Mouse (Mus musculus) embryonic facial prominence, embryonic 14.5 days (tissue): ENCODE results near the gene Nkiras2. TPM values are rescaled to one million over a fixed set of nuclear protein-coding genes. Genes with fewer than 3 reads are reported as not detected.
"Not testable (repeated sequence)": the region's sequence is repeated elsewhere in the genome, so short reads cannot be mapped to it uniquely, and the experiment has no call there.

Experiments
- ATAC-seq: fragments of 200-750 bp; cut with Nextera tagmentation; 2 replicates; pipeline ENCODE4 v1.8.0; 2017; ENCODE audit warnings: low read depth, moderate number of reproducible peaks, moderate TSS enrichment
- DNase-seq: peaks from one replicate; pipeline ENCODE4 v3.0.0-alpha.2; 2015; ENCODE audit warnings: low spot score
- H3K27ac ChIP-seq: fragments of 300-500 bp; sonication (generic); replicated peaks from 2 replicates; pipeline ENCODE4 v1.5.1; 2014; ENCODE audit warnings: low read depth, mild to moderate bottlenecking, low read length, moderate library complexity
- H3K27me3 ChIP-seq: fragments of 300-500 bp; sonication (generic); replicated peaks from 2 replicates; pipeline ENCODE4 v1.6.1; 2014; ENCODE audit warnings: low read length; ENCODE audit not compliant: control insufficient read depth, insufficient read depth
- H3K36me3 ChIP-seq: fragments of 300-500 bp; sonication (generic); 2 replicates; pipeline ENCODE4 v1.6.1; 2014; ENCODE audit warnings: low read length, mixed read lengths; ENCODE audit not compliant: control insufficient read depth, insufficient read depth
- H3K4me1 ChIP-seq: fragments of 300-500 bp; sonication (generic); 2 replicates; pipeline ENCODE4 v1.6.1; 2014; ENCODE audit warnings: antibody characterized with exemption, low read length; ENCODE audit not compliant: control insufficient read depth, insufficient read depth
- H3K4me2 ChIP-seq: fragments of 300-500 bp; sonication (generic); 2 replicates; pipeline ENCODE4 v1.6.1; 2014; ENCODE audit warnings: low read depth, mild to moderate bottlenecking, low read length, moderate library complexity, mixed read lengths
- H3K4me3 ChIP-seq: fragments of 300-500 bp; sonication (generic); 2 replicates; pipeline ENCODE4 v1.5.1; 2014; ENCODE audit warnings: low read depth, mild to moderate bottlenecking, low read length
- H3K9ac ChIP-seq: fragments of 300-500 bp; sonication (generic); 2 replicates; pipeline ENCODE4 v1.6.1; 2014; ENCODE audit warnings: low read depth, mild to moderate bottlenecking, low read length, moderate library complexity, mixed read lengths
- H3K9me3 ChIP-seq: fragments of 300-500 bp; sonication (generic); 2 replicates; pipeline ENCODE4 v1.6.1; 2016; ENCODE audit warnings: low read length; ENCODE audit not compliant: control insufficient read depth
- WGBS: fragments of 180-500 bp; shearing (Covaris S2); extraction: QIAGEN DNeasy Blood & Tissue Kit; methylation state at CpG from one replicate; pipeline ENCODE4 v1.1.7; 2014; 5-methylcytosine and 5-hydroxymethylcytosine counted together
- polyA plus RNA-seq: library from polyadenylated mRNA; unstranded; fragments of >200 nt; fragmentation: Nextera tagmentation; extraction: Ambion mirVana; gene quantifications from 2 replicates; pipeline ENCODE4 v1.2.1, GENCODE M21; 2014

The Nkiras2 gene
- polyA plus RNA-seq, 1 experiment from 2014 or later: 67.1 TPM

DNA sequence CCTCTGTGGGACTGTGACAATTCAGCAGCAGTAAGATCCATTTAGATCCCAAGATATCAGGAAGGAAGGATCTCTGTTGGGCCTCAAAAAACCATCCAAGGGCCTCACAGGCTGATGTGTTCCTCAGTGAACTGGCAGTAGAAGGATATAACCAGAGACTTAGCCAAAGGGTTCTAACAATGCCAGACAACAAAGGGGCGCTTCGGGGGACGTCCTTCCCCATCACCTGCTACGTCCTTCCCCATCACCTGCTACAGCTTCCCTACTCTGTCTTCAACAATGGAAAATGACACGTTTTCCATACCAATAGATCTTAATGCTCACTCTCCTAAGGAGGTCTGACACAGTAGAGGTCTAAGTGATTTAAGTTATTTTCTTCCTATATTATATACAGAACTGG lies 2.7 kb upstream of the Nkiras2 start:
- DNase-seq (no peak), ATAC-seq (no peak)
- Histone ChIP-seq H3K27ac (no peak overlapping the region), H3K36me3 (peaks cover 1% of the 10 kb centered on the region; the same call in 1 of the 2 replicates), H3K27me3 (no peaks in the 10 kb centered on the region), H3K4me3 (no peak overlapping the region), H3K4me2 (no peak overlapping the region), H3K9me3 (no peaks in the 10 kb centered on the region), H3K9ac (no peak overlapping the region), H3K4me1 (peaks cover 10% of the 10 kb centered on the region; the same call in 1 of the 2 replicates)
- WGBS: 87% methylated on average over 5 of the region's 5 CpGs

DNA sequence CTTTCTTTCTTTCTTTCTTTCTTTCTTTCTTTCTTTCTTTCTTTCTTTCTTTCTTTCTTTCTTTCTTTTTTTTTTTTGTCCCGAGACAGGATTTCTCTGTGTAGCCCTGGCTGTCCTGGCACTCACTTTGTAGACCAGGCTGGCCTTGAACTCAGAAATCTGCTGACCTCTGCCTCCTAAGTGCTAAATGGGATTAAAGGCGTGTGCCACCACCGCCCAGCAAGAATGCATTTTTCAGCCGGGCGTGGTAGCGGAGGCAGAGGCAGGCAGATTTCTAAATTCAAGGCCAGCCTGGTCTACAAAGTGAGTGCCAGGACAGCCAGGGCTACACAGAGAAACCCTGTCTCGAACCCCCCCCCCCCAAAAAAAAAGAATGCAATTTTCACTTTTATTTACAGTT lies 2.2 kb upstream of the Nkiras2 start:
- DNase-seq, H3K9me3 ChIP-seq, H3K4me1 ChIP-seq, H3K4me2 ChIP-seq, H3K36me3 ChIP-seq, H3K27ac ChIP-seq, ATAC-seq, H3K4me3 ChIP-seq, H3K9ac ChIP-seq, H3K27me3 ChIP-seq: not testable (repeated sequence)
- 91% methylated on average over 7 of the region's 7 CpGs for WGBS

DNA sequence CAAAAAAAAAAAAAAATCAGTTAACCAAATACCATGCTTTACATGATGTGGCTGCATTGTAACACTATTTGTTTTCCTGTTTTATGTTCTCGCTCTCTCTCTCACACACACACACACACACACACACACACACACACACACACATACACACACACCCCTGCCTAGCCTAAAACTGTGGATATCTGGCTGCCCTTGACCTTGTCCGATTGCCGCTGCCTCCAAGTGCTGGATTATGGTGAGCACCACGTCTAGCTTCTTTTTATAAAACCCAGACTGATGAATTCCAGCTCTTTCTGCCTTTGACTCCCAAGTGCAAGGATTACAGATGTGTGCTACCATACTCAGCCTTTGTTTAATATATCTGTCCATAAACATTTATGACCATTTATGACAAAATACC lies 1.6 kb upstream of the Nkiras2 start:
- peak overlapping the region; percentile 67; the same call in 1 of the 2 replicates for H3K4me2 ChIP-seq
- H3K4me1 ChIP-seq: peaks cover 10% of the 10 kb centered on the region; the same call in 1 of the 2 replicates
- H3K4me3 ChIP-seq: 0 out of 2 replicates have a peak overlapping the region, but pooled peaks have one; percentile 77
- H3K9ac ChIP-seq: no peak overlapping the region
- 88% methylated on average over 4 of the region's 4 CpGs for WGBS
- H3K36me3 ChIP-seq: no peaks in the 10 kb centered on the region
- H3K27me3 ChIP-seq: no peaks in the 10 kb centered on the region
- no peaks in the 10 kb centered on the region for H3K9me3 ChIP-seq
- no peak overlapping the region for H3K27ac ChIP-seq
- DNase-seq: no peak
- ATAC-seq: no peak

DNA sequence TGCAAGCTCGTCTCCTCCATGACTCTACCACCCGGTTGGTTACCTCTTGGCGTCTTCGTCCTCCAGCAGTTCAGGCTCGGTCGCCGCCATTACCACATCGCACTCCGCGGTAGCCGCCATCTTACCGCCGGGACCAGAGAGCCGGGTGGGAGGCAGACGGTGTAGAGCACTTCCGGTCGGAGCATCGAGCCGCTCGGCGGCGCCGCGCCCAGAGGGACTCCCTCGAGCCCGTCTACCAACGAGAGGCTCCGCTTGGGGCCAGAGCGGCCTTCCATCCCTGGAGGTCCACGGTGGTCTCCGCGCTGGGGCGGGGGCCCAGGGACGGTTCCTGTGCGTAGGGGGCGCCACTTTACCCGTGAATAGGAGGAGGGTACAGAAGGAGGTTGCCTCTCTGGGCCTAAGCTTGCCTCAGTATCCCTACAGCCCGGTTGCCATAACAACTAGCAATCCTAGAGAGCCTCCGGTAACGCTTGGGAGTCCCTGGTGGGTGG lies 486 bp downstream of the Nkiras2 start:
- peak; percentile 99 for DNase-seq
- Histone ChIP-seq H3K27ac (peak overlapping the region; percentile 90), H3K27me3 (no peaks in the 10 kb centered on the region), H3K9me3 (no peaks in the 10 kb centered on the region), H3K4me3 (peak overlapping the region; percentile 77), H3K4me1 (peaks cover 17% of the 10 kb centered on the region), H3K36me3 (peaks cover 4% of the 10 kb centered on the region; the same call in 1 of the 2 replicates), H3K4me2 (peak overlapping the region; percentile 67), H3K9ac (peak overlapping the region; percentile 89)
- ATAC-seq: peak; percentile 97
- WGBS: 0% methylated on average over 30 of the region's 40 CpGs

- peak within 1 kb of the TSS; percentile 90 for H3K27ac ChIP-seq
Observed at GRCm38 (mm10) chr11:100619982-100620381, 938 bp downstream of the Nkiras2 start, which contains the start of gene Dnajc7. Dnajc7 (minus strand) TSS chr11:100620168.

GRCm38 (mm10) chr11:100622714-100623113 lies 3.7 kb downstream of the Nkiras2 start:
- peak overlapping the region; percentile 87 for H3K9ac ChIP-seq
- under 1% methylated on average over 20 of the region's 24 CpGs for WGBS
- H3K36me3 ChIP-seq: peaks cover 28% of the 10 kb centered on the region; the same call in 1 of the 2 replicates
- H3K9me3 ChIP-seq: no peaks in the 10 kb centered on the region
- peaks cover 17% of the 10 kb centered on the region for H3K4me1 ChIP-seq
- peak overlapping the region; percentile 79 for H3K4me3 ChIP-seq
- H3K27me3 ChIP-seq: no peaks in the 10 kb centered on the region
- H3K27ac ChIP-seq: peak overlapping the region; percentile 89
- ATAC-seq: peak; percentile 82
- DNase-seq: peak; percentile 98
- peak overlapping the region; percentile 59 for H3K4me2 ChIP-seq

More at GRCm38 (mm10) chr11:100619982-100620381, 938 bp downstream of the Nkiras2 start, which contains the start of gene Dnajc7:
- no peak for ATAC-seq
- peak within 1 kb of the TSS; percentile 89 for H3K9ac ChIP-seq
- H3K4me2 ChIP-seq: peak within 1 kb of the TSS; percentile 67
- no peaks in the 10 kb centered on the region for H3K27me3 ChIP-seq
- no peak for DNase-seq
- H3K36me3 ChIP-seq: peaks cover 8% of the 10 kb centered on the region; the same call in 1 of the 2 replicates
- H3K9me3 ChIP-seq: no peaks in the 10 kb centered on the region
- H3K4me3 ChIP-seq: peak within 1 kb of the TSS; percentile 77
- WGBS: 3% methylated on average over 11 of the region's 11 CpGs
- H3K4me1 ChIP-seq: peaks cover 17% of the 10 kb centered on the region

DNA sequence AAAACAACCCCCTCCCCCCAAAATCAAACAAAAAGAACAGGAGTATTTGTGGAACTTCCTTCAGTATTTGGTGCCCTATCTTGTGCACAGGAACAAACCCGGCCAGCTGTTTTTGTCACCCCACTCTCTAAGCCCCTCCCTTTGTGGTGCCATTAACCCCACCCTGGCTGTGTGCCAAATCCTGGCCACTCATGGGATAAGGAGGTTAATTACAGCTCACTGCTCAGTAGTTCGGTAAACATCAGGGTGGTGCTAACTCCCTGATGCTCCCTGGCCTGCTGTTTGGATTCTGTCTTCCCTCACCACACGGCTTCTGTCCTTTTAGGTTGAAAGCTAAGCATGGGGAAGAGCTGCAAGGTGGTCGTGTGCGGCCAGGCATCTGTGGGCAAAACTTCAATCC lies 4.8 kb downstream of the Nkiras2 start:
- Histone ChIP-seq H3K9ac (peak overlapping the region; percentile 87), H3K9me3 (no peaks in the 10 kb centered on the region), H3K27me3 (no peaks in the 10 kb centered on the region), H3K36me3 (peaks cover 28% of the 10 kb centered on the region; the same call in 1 of the 2 replicates), H3K4me1 (peaks cover 12% of the 10 kb centered on the region), H3K4me3 (peak overlapping the region; percentile 79), H3K27ac (peak overlapping the region; percentile 89; the same call in 1 of the 2 replicates), H3K4me2 (peak overlapping the region; percentile 59)
- DNase-seq: peak; percentile 79
- no peak for ATAC-seq
- WGBS: 53% methylated on average over 5 of the region's 5 CpGs

DNA sequence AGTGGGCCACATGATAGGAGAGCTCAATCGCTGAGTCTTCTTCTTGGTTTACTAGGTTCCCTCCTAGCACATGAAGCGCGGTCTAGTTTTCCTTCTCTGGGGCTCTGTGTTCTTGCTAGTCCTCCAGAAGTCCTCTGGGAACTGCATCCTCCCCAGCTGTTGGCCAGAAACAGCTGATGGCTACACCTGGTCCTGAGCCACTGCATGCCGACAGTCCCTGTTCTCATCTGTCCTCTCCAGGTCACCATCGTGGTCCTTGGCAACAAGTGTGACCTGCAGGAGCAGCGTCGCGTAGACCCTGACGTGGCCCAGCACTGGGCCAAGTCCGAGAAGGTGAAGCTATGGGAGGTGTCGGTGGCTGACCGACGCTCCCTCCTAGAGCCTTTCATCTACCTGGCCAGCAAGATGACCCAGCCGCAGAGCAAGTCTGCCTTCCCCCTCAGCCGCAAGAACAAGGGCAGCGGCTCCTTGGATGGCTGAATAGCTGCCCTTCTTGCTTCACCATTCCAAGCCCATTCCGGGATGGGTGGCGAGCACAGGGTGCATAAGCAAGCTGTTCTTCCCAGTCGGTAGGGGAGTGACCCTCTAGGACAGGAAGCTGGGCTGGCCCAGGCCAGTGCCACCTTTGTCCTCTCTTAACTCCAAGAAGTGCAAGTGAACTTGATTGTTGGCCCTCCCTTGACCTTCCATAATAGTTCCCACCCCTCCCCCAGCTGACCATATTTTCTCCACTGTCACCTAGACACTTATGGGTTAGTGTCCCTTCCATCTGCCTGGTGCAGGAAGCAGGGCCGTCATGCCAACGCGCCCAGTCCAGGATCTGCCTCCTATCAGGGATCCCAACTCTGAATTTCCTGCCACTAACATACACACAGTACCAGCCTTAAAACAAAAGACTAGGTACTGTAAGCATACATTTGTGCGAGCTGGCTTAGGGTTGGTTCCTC lies 7.0 kb downstream of the Nkiras2 start:
- DNase-seq (no peak), ATAC-seq (no peak)
- 94% methylated on average over 23 of the region's 23 CpGs for WGBS
- Histone ChIP-seq H3K27me3 (no peaks in the 10 kb centered on the region), H3K4me1 (peaks cover 7% of the 10 kb centered on the region), H3K9me3 (no peaks in the 10 kb centered on the region), H3K27ac (no peak overlapping the region), H3K4me2 (no peak overlapping the region), H3K4me3 (no peak overlapping the region), H3K36me3 (peaks cover 28% of the 10 kb centered on the region; the same call in 1 of the 2 replicates), H3K9ac (no peak overlapping the region)
